Mouse (Mus musculus) heart, postnatal 36 days (tissue): ENCODE data around the gene Gatd1. TPM values are rescaled to one million over a fixed set of nuclear protein-coding genes. Genes with fewer than 3 reads are reported as not detected.
"Not testable (repeated sequence)": the region's sequence is repeated elsewhere in the genome, so short reads cannot be mapped to it uniquely, and the experiment has no call there.

ENCODE experiments used
- DNase-seq, 2 experiments: peaks; one replicate each; pipeline ENCODE4 v3.0.0; 2021 to 2022
- intact Hi-C: fragments of 180-260 bp; cut with DNase I; formaldehyde crosslinking; loops from one replicate; pipeline ENCODE4 v1.15.1; 2025
- total RNA-seq, 2 experiments: library from RNA; stranded (reverse); gene quantifications; 2 replicates each; pipeline ENCODE4 v1.2.3; 2021

The Gatd1 gene
- total RNA-seq, 2 experiments from 2014 or later, result 14.9 to 16.7 TPM

- intact Hi-C loops, result no loop called here
- DNase-seq, result no peak
Measured at GRCm38 (mm10) chr7:141431434-141432185, 17.7 kb upstream of the Gatd1 start.

DNA sequence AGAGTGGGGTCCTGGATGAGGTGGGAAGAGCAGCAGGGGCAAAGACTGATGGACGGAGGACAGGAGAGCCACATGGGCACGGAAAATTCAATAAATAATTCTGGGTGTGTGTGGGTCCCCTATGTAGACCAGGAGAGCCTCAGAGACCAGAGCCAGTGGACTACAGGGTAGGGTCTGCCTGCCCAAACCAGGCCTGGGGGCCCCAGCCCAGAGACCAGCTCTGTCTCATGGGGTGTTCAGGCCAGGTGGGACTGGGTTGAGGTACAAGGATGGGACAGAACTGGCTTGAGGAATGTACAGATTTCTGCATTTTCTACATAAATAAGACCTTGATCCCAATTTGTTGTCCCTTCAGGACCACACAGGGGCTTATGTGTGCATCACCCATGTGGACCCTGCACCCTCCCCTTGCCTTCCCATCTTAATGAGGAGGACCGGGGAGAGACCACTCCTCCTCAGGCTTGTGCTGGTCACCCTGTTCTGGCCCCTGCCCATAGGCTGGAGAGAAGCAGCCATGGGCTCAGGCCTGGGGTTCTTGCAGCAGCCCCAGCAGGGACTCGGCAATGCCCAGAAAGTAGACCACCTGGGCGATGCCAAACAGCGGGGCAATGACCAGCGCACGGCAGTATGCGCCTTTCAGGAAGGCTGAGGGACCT lies 16.8 kb upstream of the Gatd1 start:
- DNase-seq, result no peak
- intact Hi-C loops, result no loop called here

DNA sequence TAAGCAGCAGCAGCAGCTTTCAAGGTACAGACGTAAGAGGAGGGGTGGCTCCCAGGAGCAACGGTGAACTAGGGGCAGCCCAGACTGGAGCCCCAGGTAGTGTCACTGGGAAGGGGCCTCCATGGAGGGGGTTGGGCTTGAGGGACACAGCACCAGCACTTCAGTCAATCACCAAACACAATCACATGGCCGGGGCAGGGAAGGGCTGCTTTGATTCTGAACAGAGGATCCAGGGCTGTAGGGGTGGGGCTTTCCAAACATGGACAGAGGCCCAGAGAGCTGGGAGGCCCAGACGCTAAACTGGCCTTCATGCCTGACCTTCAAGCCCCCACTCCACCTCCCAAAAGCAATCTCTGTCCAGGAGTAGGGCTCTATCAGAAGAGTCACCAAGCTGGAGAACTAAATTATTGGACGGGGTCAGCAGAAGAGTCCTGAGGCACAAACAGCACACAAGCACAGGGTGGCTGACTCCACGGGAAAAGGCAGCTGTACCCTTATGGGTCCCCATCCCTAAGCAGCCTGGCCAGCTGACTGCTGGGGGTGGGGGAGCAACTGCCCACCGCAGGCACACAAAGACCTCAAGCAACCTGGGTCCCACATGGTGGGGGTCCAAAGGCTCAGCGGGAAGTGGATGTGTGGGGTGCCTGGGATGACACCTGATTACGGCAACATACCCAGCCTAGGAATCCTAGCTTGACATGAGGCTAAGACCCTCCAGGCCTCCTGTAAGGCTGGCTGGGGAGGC lies 16.1 kb upstream of the Gatd1 start:
- intact Hi-C loops, result no loop called here

GRCm38 (mm10) chr7:141429310-141429709 lies 15.4 kb upstream of the Gatd1 start, which contains the start of gene Cend1:
TSS of gene Cend1 (minus strand) at chr7:141429491.
- peak; percentile 41 to 47 for DNase-seq

More for the DNA sequence above, 16.1 kb upstream of the Gatd1 start:
- no peak for DNase-seq

DNA sequence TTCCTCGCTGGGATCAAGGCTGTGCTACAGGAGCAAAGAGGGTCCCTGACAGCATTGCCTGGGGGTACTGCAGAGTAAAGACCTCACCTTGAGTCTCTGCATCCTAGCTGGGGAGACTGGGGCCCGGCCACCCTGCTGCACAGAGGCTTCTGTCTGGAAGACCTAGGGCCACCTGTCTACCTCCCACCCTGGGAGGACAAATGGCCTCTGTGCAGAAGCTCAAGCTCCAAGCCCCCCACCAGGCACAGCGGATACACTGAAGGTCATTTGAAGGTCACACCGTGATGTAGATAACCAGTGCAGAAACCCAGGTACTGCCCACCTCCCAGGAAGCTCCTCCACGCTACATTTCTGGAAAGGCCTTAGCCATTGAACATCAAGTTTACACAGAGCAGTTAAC lies 14.8 kb upstream of the Gatd1 start:
- intact Hi-C loops, result no loop called here
- DNase-seq, result no peak

More at GRCm38 (mm10) chr7:141429310-141429709, 15.4 kb upstream of the Gatd1 start, which contains the start of gene Cend1:
- intact Hi-C loops, result no loop called here

DNA sequence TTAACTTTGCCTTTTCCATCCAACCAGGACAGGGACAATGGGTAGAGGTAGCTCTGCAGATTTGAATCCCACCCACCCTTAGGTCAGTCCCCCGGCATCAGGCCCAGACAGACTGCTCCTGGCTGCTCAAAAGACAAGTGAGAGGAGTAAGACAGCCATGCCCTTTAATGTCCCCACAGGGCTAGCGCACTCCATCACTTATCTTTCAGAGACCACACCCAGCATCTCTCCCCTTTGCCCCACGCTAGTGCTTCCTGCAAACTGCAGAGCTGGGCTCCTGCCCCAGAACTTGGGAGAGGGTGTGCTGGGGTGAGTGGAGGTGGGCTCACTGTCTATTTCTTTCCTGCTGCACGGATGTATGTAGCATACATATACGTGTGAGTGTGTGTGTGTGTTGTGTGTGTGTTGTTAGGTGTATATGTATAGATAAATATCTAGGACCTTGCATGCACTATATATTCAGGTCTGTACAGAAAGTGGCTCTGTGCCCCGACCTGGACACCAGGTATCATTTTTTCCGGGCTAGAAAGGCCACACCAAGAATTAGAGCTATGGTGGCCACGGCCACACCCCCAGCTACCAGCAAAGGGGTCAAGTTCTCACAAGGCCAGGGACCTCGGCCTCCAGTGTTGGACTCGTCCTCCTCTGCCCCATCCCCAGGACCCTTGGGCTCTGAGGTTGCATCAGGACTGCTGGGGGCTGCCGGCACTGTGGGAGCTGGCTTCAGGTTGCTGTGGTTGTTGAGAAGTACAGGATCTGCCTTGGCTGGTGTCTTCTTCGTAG lies 13.2 kb upstream of the Gatd1 start:
- DNase-seq, result no peak
- intact Hi-C loops, result no loop called here

GRCm38 (mm10) chr7:141423811-141424210 lies 9.9 kb upstream of the Gatd1 start:
- intact Hi-C loops, result no loop called here
- DNase-seq, result no peak

DNA sequence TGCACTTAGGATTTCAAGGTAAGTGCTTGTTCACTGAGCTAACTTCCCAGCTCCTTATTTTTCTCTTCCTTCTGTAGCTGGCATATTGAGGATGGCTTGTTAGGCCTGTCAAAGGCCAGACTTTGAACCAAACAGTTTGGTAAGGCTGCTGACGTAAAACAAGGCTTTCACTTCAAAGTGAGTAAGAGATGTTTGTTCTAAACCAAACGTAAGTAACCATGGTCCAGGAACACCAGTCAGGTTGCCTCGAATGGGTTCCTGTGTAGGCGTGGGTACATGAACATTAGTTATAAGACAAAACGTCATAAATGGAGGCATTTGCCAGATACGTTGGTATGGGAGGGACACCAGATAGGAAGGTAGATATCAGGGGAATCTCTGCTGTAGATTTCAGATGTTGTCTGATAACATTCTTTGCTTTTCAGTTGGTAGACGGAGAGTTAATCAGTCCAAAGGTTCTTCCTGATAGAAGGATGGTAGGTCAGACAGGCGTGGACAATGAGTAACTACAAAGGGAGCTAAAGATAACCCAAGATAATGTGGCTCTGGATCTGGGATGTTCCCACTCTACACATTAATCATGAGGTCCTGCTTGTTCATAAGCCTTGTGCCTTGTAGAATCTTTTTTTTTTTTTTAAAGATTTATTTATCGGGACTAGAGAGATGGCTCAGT lies 6.2 kb upstream of the Gatd1 start:
- DNase-seq, result no peak
- intact Hi-C loops, result no loop called here

- intact Hi-C loops, result no loop called here
- DNase-seq, result no peak
Measured at GRCm38 (mm10) chr7:141418970-141419369, 5.0 kb upstream of the Gatd1 start.

- intact Hi-C loops, result no loop called here
- DNase-seq, result no peak
Measured at GRCm38 (mm10) chr7:141417731-141418681, 4.1 kb upstream of the Gatd1 start.

DNA sequence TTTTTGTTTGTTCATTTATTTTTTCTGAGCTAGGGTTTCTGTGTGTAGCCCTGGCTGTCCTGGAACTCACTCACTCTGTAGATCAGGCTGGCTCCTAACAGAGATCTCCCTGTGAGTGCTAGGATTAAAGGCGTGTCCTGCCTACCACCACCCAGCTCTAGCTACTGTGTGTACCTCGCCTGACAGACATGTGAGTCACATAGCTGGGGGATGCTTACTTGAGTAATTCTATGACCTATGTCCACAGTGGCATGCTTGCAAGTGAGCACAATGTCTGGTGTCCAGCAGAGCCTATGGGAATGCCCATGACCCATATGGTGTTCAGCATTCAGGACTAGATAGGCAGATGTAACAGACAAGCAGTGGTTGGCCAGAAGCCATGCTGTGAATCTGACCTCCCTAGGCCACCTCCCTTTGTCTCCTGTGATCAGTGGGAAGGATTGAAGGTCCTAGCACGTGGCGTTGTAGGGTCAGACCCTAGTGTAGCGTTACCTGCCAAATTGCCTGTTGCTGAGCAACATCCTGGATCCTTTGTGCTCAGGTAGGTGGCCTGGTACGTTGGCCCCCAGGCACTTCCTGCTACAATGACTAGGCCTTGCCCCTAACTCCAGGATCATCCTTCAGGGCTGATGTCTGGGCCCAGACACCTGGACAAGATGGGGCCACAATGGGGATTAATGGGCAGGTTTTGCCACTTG lies 2.4 kb upstream of the Gatd1 start:
- intact Hi-C loops, result no loop called here
- no peak for DNase-seq

- intact Hi-C loops, result loop anchor here (5.0 kb wide), 1 partner anchor 44 kb away; the partner anchor contains the start of gene Pnpla2
- no peak for DNase-seq
Measured at GRCm38 (mm10) chr7:141413331-141413730, 605 bp downstream of the Gatd1 start.

- no peak for DNase-seq
- intact Hi-C loops, result loop anchor here (5.0 kb wide), 1 partner anchor 46 kb away; the partner anchor contains the start of gene Pnpla2
Measured at GRCm38 (mm10) chr7:141411667-141412066, 2.3 kb downstream of the Gatd1 start.

- intact Hi-C loops, result loop anchor here (5.0 kb wide), 1 partner anchor 47 kb away; the partner anchor contains the start of gene Pnpla2
- no peak for DNase-seq
Measured at GRCm38 (mm10) chr7:141410631-141411030, 3.3 kb downstream of the Gatd1 start.

DNA sequence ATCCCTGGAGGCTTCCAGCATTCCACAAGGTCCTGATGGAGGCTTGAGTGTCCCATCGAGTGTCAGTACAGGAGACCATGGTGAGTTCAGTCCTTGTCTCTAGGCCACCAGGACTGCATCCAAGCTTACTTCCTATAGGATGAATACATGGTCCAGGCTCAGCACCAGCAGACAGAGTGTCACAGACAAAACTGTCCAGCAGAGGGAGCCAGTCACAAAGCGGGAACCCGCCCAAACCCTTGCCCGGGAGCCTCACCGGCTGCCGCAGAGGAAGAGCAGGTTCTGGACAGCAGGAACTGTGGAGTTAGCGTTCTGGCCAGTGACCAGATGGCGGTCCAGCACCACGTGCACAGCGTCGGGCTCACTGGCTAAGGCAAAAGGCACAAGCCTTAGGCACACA lies 5.1 kb downstream of the Gatd1 start:
- intact Hi-C loops, result loop anchor here (1.0 kb wide), 2 partner anchors 28 to 116 kb away; partner anchors contain the start of gene Slc25a22

GRCm38 (mm10) chr7:141407670-141408069 lies 6.3 kb downstream of the Gatd1 start:
- not testable (repeated sequence) for DNase-seq
- intact Hi-C loops, result loop anchor here (1.0 kb wide), 1 partner anchor 118 kb away; no protein-coding TSS in a partner anchor

More for the DNA sequence above, 5.1 kb downstream of the Gatd1 start:
- DNase-seq, result peak; percentile 89

- DNase-seq, result no peak
- intact Hi-C loops, result no loop called here
Measured at GRCm38 (mm10) chr7:141405466-141405865, 8.5 kb downstream of the Gatd1 start.

GRCm38 (mm10) chr7:141403305-141403704 lies 10.6 kb downstream of the Gatd1 start:
- peak; percentile 49 to 64 for DNase-seq
- intact Hi-C loops, result no loop called here
